Mouse (Mus musculus) left cerebral cortex, adult 9 months (tissue): ENCODE measurements around the gene Gm20773.
"Not testable (repeated sequence)": the region's sequence is repeated elsewhere in the genome, so short reads cannot be mapped to it uniquely, and the experiment has no call there.

Experiments
- DNase-seq, 2 experiments: peaks; one replicate each; pipeline ENCODE4 v3.0.0; 2022; ENCODE audit warnings: low spot score in 2 of 2

Gene Gm20773

DNA sequence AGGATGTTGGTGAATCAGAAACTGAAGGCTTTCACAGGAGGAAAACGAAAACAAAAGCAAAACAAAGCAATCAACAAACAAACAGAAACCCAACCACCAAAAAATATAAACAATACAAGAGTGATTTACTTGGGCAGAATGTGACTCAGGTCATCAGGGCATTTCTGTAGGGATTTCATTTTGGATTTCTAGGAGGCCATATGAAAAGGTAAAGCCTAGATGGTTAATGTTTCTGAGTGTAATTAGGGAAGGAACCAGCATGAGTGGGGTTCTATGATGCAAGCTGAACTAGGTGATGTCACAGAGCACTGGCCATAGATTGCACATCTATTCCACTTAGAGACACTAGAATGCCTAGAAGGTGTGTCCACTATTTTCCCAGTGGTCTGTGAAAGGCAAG is at the start of gene Gm20773:
Gm20773 (plus strand) TSS at position 301 of the 400 bp plus-strand sequence.
- not testable (repeated sequence) for DNase-seq

- DNase-seq = not testable (repeated sequence)
Observed at GRCm38 (mm10) chrY:13465479-13465878, 28.3 kb upstream of the Gm20773 start, which contains the start of gene Gm21866. TSS of gene Gm21866 (minus strand) at chrY:13465579.
